Mouse (Mus musculus): ENCODE results near the gene Ube2v1. TPM values are rescaled to one million over a fixed set of nuclear protein-coding genes. Genes with fewer than 3 reads are reported as not detected.

Ube2v1 gene
- polyA plus RNA-seq, 1 experiment from 2014 or later: 234 TPM

- Histone ChIP-seq H3K27ac (replicated peaks) (peak overlapping the region; percentile 49; the same call in 1 of the 2 replicates), H3K4me1 (replicated peaks; ENCODE audit: control insufficient read depth, insufficient read depth) (peaks cover 5% of the 10 kb centered on the region), H3K9me3 (ENCODE audit: control insufficient read depth, low read length) (no peaks in the 10 kb centered on the region), H3K4me3 (ENCODE audit: low read depth, low read length) (peak overlapping the region; percentile 28), H3K36me3 (ENCODE audit: control insufficient read depth, insufficient read depth, low read length) (no peaks in the 10 kb centered on the region), H3K27me3 (ENCODE audit: control insufficient read depth, insufficient read depth, low read length) (no peaks in the 10 kb centered on the region), H3K4me2 (replicated peaks; ENCODE audit: low read depth) (peak overlapping the region; percentile 42), H3K9ac (ENCODE audit: low read length) (no peak overlapping the region)
- WGBS: 67% methylated on average over 7 of the region's 7 CpGs
- no peak for TF ChIP-seq EP300 (optimal IDR thresholded peaks at IDR 0.05)
- TF ChIP-seq CTCF (IDR thresholded peaks at IDR 0.05; ENCODE audit: low read depth): no peak
- ATAC-seq (ENCODE audit: low FRiP score, low TSS enrichment) (no peak), DNase-seq (ENCODE audit: low spot score) (no peak)
Observed at GRCm38 (mm10) chr2:167634865-167635512, 3.1 kb upstream of the Ube2v1 start.

DNA sequence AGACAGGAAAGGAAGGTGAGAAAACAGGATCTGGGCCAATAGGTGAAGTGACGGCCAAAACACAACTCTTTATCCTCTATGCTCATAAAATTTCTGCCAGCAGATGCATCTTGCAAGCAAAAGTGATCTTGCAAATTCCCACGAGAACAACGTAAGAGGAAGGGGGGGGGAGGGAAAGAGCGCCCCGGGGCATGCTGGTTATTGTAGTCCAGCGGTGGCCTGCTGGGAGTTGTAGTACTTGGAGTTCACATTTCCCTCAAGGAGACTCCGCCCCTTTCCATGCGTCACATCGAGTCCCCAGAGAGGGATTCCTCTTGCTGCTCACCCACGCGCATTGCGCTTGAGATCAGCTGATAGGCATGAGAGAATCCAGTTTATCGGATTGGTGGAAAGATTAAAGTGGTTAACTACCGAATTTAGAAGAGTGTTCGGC lies 2.5 kb upstream of the Ube2v1 start:
- H3K27ac ChIP-seq (replicated peaks): peak overlapping the region; percentile 74
- peak; percentile 77 for ATAC-seq (ENCODE audit: low FRiP score, low TSS enrichment)
- TF ChIP-seq EP300 (optimal IDR thresholded peaks at IDR 0.05): no peak
- no peak for TF ChIP-seq CTCF (IDR thresholded peaks at IDR 0.05; ENCODE audit: low read depth)
- no peaks in the 10 kb centered on the region for H3K9me3 ChIP-seq (ENCODE audit: control insufficient read depth, low read length)
- peak overlapping the region; percentile 48 for H3K4me2 ChIP-seq (replicated peaks; ENCODE audit: low read depth)
- WGBS: under 1% methylated on average over 15 of the region's 15 CpGs
- peak overlapping the region; percentile 41; the same call in 1 of the 2 replicates for H3K9ac ChIP-seq (ENCODE audit: low read length)
- DNase-seq (ENCODE audit: low spot score): peak; percentile 97
- peaks cover 8% of the 10 kb centered on the region for H3K4me1 ChIP-seq (replicated peaks; ENCODE audit: control insufficient read depth, insufficient read depth)
- H3K27me3 ChIP-seq (ENCODE audit: control insufficient read depth, insufficient read depth, low read length): no peaks in the 10 kb centered on the region
- H3K4me3 ChIP-seq (ENCODE audit: low read depth, low read length): peak overlapping the region; percentile 28
- H3K36me3 ChIP-seq (ENCODE audit: control insufficient read depth, insufficient read depth, low read length): no peaks in the 10 kb centered on the region

DNA sequence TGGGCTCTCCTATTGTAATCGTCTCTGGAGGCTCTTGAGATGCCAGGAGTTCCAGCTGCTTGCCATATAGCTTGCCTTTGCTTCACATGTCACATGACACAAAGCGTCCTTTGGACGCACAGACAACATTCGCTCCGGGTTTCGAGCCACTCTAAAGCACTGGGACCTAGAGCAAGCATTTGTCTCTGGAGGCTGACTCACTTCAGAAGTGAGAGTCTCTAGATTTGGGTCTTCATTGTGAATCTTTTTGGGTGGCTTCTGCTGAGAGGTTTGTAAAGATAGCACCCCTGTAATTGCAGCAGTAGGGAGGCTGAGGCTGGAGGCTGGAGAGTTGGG lies 1.6 kb upstream of the Ube2v1 start:
- no peaks in the 10 kb centered on the region for H3K9me3 ChIP-seq (ENCODE audit: control insufficient read depth, low read length)
- no peak overlapping the region for H3K9ac ChIP-seq (ENCODE audit: low read length)
- no peaks in the 10 kb centered on the region for H3K27me3 ChIP-seq (ENCODE audit: control insufficient read depth, insufficient read depth, low read length)
- peaks cover 13% of the 10 kb centered on the region for H3K4me1 ChIP-seq (replicated peaks; ENCODE audit: control insufficient read depth, insufficient read depth)
- no peak overlapping the region for H3K4me3 ChIP-seq (ENCODE audit: low read depth, low read length)
- DNase-seq (ENCODE audit: low spot score): no peak
- no peak for ATAC-seq (ENCODE audit: low FRiP score, low TSS enrichment)
- 0 out of 2 replicates have a peak, but pooled peaks cover 3% of the 10 kb centered on the region for H3K36me3 ChIP-seq (ENCODE audit: control insufficient read depth, insufficient read depth, low read length)
- no peak overlapping the region for H3K4me2 ChIP-seq (replicated peaks; ENCODE audit: low read depth)
- 83% methylated on average over 6 of the region's 6 CpGs for WGBS
- peak overlapping the region; percentile 74 for H3K27ac ChIP-seq (replicated peaks)
- no peak for TF ChIP-seq EP300 (optimal IDR thresholded peaks at IDR 0.05)
- TF ChIP-seq CTCF (IDR thresholded peaks at IDR 0.05; ENCODE audit: low read depth): no peak

DNA sequence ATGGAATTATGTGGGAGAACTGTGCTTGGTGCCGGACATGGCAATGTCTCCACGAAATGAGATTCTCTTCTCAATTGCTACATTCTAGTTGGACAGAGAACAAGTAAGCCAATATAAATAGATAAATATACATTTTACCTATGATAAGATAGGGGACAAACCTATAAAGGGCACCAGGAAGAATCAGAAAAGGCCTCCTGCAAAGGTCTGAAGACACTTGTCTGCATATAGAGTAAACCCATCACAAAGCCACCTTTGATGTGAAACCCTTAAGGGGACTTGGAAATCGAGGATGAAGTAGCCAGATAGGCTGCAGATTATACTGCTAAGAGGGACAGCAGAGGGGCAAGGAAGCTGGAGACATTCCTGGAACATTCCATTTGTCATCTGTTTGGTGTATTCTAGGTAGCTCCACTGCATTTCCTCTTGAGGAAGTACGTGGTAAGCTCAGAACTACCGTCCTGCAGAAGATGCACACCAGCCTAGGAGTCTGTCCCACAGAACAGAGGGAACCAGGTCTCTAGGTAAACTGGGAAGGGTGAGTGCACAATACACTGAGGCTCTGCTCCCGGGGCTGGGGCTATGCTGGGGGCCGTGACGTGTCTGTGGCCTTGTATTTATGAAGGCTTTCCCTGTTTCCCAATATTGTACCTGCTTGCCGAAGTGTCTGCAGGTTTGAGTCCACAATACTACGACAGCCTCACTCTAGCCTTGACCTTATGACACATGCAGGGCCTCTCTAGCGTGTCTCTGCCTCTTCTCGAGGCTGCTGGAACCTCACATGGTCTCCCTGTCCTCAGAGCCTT lies 1.0 kb upstream of the Ube2v1 start:
- no peak for ATAC-seq (ENCODE audit: low FRiP score, low TSS enrichment)
- H3K9me3 ChIP-seq (ENCODE audit: control insufficient read depth, low read length): no peaks in the 10 kb centered on the region
- H3K4me2 ChIP-seq (replicated peaks; ENCODE audit: low read depth): peak overlapping the region; percentile 58
- WGBS: 71% methylated on average over 12 of the region's 12 CpGs
- H3K27ac ChIP-seq (replicated peaks): peak overlapping the region; percentile 93
- H3K4me1 ChIP-seq (replicated peaks; ENCODE audit: control insufficient read depth, insufficient read depth): peaks cover 13% of the 10 kb centered on the region
- 0 out of 2 replicates have a peak, but pooled peaks cover 3% of the 10 kb centered on the region for H3K36me3 ChIP-seq (ENCODE audit: control insufficient read depth, insufficient read depth, low read length)
- DNase-seq (ENCODE audit: low spot score): no peak
- H3K9ac ChIP-seq (ENCODE audit: low read length): peak overlapping the region; percentile 94
- no peaks in the 10 kb centered on the region for H3K27me3 ChIP-seq (ENCODE audit: control insufficient read depth, insufficient read depth, low read length)
- peak overlapping the region; percentile 90; the same call in 1 of the 2 replicates for H3K4me3 ChIP-seq (ENCODE audit: low read depth, low read length)
- no peak for TF ChIP-seq EP300 (optimal IDR thresholded peaks at IDR 0.05)
- TF ChIP-seq CTCF (IDR thresholded peaks at IDR 0.05; ENCODE audit: low read depth): no peak

DNA sequence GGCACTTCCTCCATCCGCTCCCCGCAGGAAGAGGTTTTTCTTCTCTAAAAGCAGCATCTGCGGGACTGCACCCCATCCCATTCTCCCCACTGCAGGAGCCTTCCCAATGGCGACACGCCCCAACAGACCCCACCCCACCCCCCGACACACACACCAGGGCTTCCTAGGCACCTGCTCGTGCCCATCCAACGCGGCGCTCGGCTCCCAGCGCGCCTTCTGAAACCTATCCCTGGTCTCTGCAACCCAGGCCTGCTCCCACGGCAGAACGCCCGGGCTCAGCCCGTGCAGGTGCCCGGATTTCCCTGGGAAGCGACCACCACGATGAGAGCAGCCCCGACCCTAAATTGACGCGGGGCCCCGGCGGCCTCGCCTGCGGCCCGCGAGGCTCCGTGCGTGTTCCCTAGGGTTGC lies 709 bp downstream of the Ube2v1 start:
- peak overlapping the region; percentile 90 for H3K4me2 ChIP-seq (replicated peaks; ENCODE audit: low read depth)
- under 1% methylated on average over 29 of the region's 31 CpGs for WGBS
- H3K36me3 ChIP-seq (ENCODE audit: control insufficient read depth, insufficient read depth, low read length): peaks cover 6% of the 10 kb centered on the region; the same call in 1 of the 2 replicates
- no peaks in the 10 kb centered on the region for H3K9me3 ChIP-seq (ENCODE audit: control insufficient read depth, low read length)
- H3K9ac ChIP-seq (ENCODE audit: low read length): peak overlapping the region; percentile 94
- H3K27me3 ChIP-seq (ENCODE audit: control insufficient read depth, insufficient read depth, low read length): no peaks in the 10 kb centered on the region
- H3K4me1 ChIP-seq (replicated peaks; ENCODE audit: control insufficient read depth, insufficient read depth): peaks cover 13% of the 10 kb centered on the region
- peak overlapping the region; percentile 90 for H3K4me3 ChIP-seq (ENCODE audit: low read depth, low read length)
- no peak for TF ChIP-seq EP300 (optimal IDR thresholded peaks at IDR 0.05)
- no peak for TF ChIP-seq CTCF (IDR thresholded peaks at IDR 0.05; ENCODE audit: low read depth)
- DNase-seq (ENCODE audit: low spot score) (peak; percentile 52), ATAC-seq (ENCODE audit: low FRiP score, low TSS enrichment) (peak; percentile 0; the same call in 1 of the 2 replicates)
- H3K27ac ChIP-seq (replicated peaks): peak overlapping the region; percentile 93

Data from stomach, postnatal 0 days (tissue).